Mouse (Mus musculus) MEL (cell line): ENCODE measurements around the gene Gjb2. TPM values are rescaled to one million over a fixed set of nuclear protein-coding genes. Genes with fewer than 3 reads are reported as not detected.
"Not testable (repeated sequence)": the region's sequence is repeated elsewhere in the genome, so short reads cannot be mapped to it uniquely, and the experiment has no call there.

Experiments
- DNase-seq: peaks from one replicate; pipeline ENCODE4 v3.0.0; 2011; ENCODE audit warnings: low read depth, low spot score
- H3K27ac ChIP-seq: 2 replicates; pipeline ENCODE4 v1.5.1; 2012; ENCODE audit warnings: low read depth, mild to moderate bottlenecking, control low read depth, low read length, moderate library complexity; ENCODE audit not compliant: control insufficient read depth
- H3K27me3 ChIP-seq, 2 experiments: fragments of 150-350 bp in 1 of 2; sonication (generic) in 1 of 2; 2 replicates each; pipeline ENCODE4 v1.6.1; 2012; ENCODE audit warnings: low read length in 2 of 2, mild to moderate bottlenecking in 2 of 2, improper control_type of control experiment in 1 of 2, moderate library complexity in 1 of 2; ENCODE audit not compliant: insufficient read depth in 2 of 2, control insufficient read depth in 1 of 2
- H3K36me3 ChIP-seq, 2 experiments: 2 replicates each; pipeline ENCODE4 v1.6.1; 2012 to 2014; ENCODE audit warnings: low read length in 2 of 2, improper control_type of control experiment in 1 of 2, inconsistent platforms in 1 of 2, mild to moderate bottlenecking in 1 of 2; ENCODE audit not compliant: insufficient read depth in 2 of 2, control insufficient read depth in 1 of 2
- H3K4me1 ChIP-seq, 2 experiments: fragments of 150-350 bp in 1 of 2; sonication (generic) in 1 of 2; 2 replicates each; pipeline ENCODE4 v1.6.1; 2012; ENCODE audit warnings: low read length in 2 of 2, improper control_type of control experiment in 1 of 2, mild to moderate bottlenecking in 1 of 2; ENCODE audit not compliant: insufficient read depth in 2 of 2, control insufficient read depth in 1 of 2
- H3K4me3 ChIP-seq, 2 experiments: fragments of 150-350 bp in 1 of 2; sonication (generic) in 1 of 2; 2 replicates each; pipeline ENCODE4 v1.5.1; 2012; ENCODE audit warnings: low read depth in 2 of 2, low read length in 2 of 2, mild to moderate bottlenecking in 2 of 2, moderate library complexity in 2 of 2, control low read depth in 1 of 2, improper control_type of control experiment in 1 of 2; ENCODE audit not compliant: control insufficient read depth in 1 of 2, insufficient read depth in 1 of 2
- H3K79me2 ChIP-seq: 2 replicates; pipeline ENCODE4 v1.6.1; 2012; ENCODE audit warnings: mild to moderate bottlenecking, low read length, moderate library complexity; ENCODE audit not compliant: control insufficient read depth, poor library complexity, insufficient read depth
- H3K9ac ChIP-seq: 2 replicates; pipeline ENCODE4 v1.6.1; 2012; ENCODE audit warnings: low read depth, mild to moderate bottlenecking, control low read depth, low read length, moderate library complexity; ENCODE audit not compliant: control insufficient read depth, poor library complexity, severe bottlenecking
- H3K9me3 ChIP-seq: fragments of 150-350 bp; sonication (generic); replicated peaks from 2 replicates; pipeline ENCODE4 v1.6.1; 2012; ENCODE audit warnings: mild to moderate bottlenecking, low read length, improper control_type of control experiment, moderate library complexity; ENCODE audit not compliant: insufficient read depth
- BHLHE40 ChIP-seq: IDR thresholded peaks from 2 replicates; pipeline ENCODE4 v1.6.1; 2012; ENCODE audit warnings: low read depth, mild to moderate bottlenecking, inconsistent platforms, low read length, improper control_type of control experiment, borderline replicate concordance
- CHD2 ChIP-seq: IDR thresholded peaks from 2 replicates; pipeline ENCODE4 v1.6.1; 2011; ENCODE audit warnings: low read length, improper control_type of control experiment
- CTCF ChIP-seq, 3 experiments: IDR thresholded peaks in 2 of 3; conservative IDR thresholded peaks in 1 of 3; 2 replicates each; pipeline ENCODE4 v1.5.1; 2011 to 2012; ENCODE audit warnings: low read length in 3 of 3, low read depth in 2 of 3, mild to moderate bottlenecking in 2 of 3, improper control_type of control experiment in 1 of 3, inconsistent platforms in 1 of 3, mixed read lengths in 1 of 3, moderate library complexity in 1 of 3; ENCODE audit not compliant: control insufficient read depth in 1 of 3, insufficient read depth in 1 of 3, poor library complexity in 1 of 3, severe bottlenecking in 1 of 3
- ETS1 ChIP-seq: IDR thresholded peaks from 2 replicates; pipeline ENCODE4 v1.6.1; 2012; ENCODE audit warnings: low read depth, mild to moderate bottlenecking, inconsistent platforms, low read length, improper control_type of control experiment, moderate library complexity
- JUND ChIP-seq: IDR thresholded peaks from 2 replicates; pipeline ENCODE4 v1.6.1; 2011; ENCODE audit warnings: low read depth, mild to moderate bottlenecking, improper control_type of control experiment, low read length
- KAT2A ChIP-seq: conservative IDR thresholded peaks from 2 replicates; pipeline ENCODE4 v1.6.1; 2012; ENCODE audit warnings: low read depth, low read length, improper control_type of control experiment, inconsistent platforms
- MEF2A ChIP-seq: IDR thresholded peaks from 2 replicates; pipeline ENCODE4 v1.6.1; 2014; ENCODE audit warnings: low read depth, mild to moderate bottlenecking, inconsistent platforms, low read length, improper control_type of control experiment; ENCODE audit not compliant: poor library complexity, insufficient replicate concordance, severe bottlenecking; ENCODE audit errors: extremely low read depth
- MYC ChIP-seq: IDR thresholded peaks from 2 replicates; pipeline ENCODE4 v1.6.1; 2011; ENCODE audit warnings: low read depth, mild to moderate bottlenecking, low read length, improper control_type of control experiment, moderate library complexity
- POLR2A ChIP-seq, 2 experiments: IDR thresholded peaks; 2 replicates each; pipeline ENCODE4 v1.6.1; 2011 to 2012; ENCODE audit warnings: low read length in 2 of 2, mild to moderate bottlenecking in 2 of 2, control low read depth in 1 of 2, improper control_type of control experiment in 1 of 2, low read depth in 1 of 2, moderate library complexity in 1 of 2; ENCODE audit not compliant: control insufficient read depth in 1 of 2, insufficient read depth in 1 of 2, poor library complexity in 1 of 2
- POLR2AphosphoS2 ChIP-seq: IDR thresholded peaks from 2 replicates; pipeline ENCODE4 v1.6.1; 2011; ENCODE audit warnings: low read length, improper control_type of control experiment
- POLR2AphosphoS5 ChIP-seq: IDR thresholded peaks from 2 replicates; pipeline ENCODE4 v1.6.1; 2012; ENCODE audit warnings: low read depth, borderline replicate concordance, mild to moderate bottlenecking, inconsistent platforms, low read length, moderate library complexity, mixed read lengths
- RAD21 ChIP-seq: IDR thresholded peaks from 2 replicates; pipeline ENCODE4 v1.6.1; 2011; ENCODE audit warnings: mild to moderate bottlenecking, low read depth, low read length, improper control_type of control experiment
- SIN3A ChIP-seq: IDR thresholded peaks from 2 replicates; pipeline ENCODE4 v1.6.1; 2012; ENCODE audit warnings: low read length, improper control_type of control experiment, inconsistent platforms
- SMC3 ChIP-seq: IDR thresholded peaks from 2 replicates; pipeline ENCODE4 v1.6.1; 2011; ENCODE audit warnings: low read depth, low read length, improper control_type of control experiment
- TAL1 ChIP-seq: IDR thresholded peaks from 2 replicates; pipeline ENCODE4 v1.6.1; 2012; ENCODE audit warnings: mild to moderate bottlenecking, inconsistent platforms, low read length, moderate library complexity, mixed read lengths
- TCF12 ChIP-seq: IDR thresholded peaks from 2 replicates; pipeline ENCODE4 v1.6.1; 2014; ENCODE audit warnings: low read depth, mild to moderate bottlenecking, inconsistent platforms, low read length, improper control_type of control experiment, moderate library complexity
- UBTF ChIP-seq: IDR thresholded peaks from 2 replicates; pipeline ENCODE4 v1.6.1; 2012; ENCODE audit warnings: low read depth, mild to moderate bottlenecking, inconsistent platforms, low read length, improper control_type of control experiment, moderate library complexity, borderline replicate concordance; ENCODE audit not compliant: insufficient read depth
- ZC3H11A ChIP-seq: IDR thresholded peaks from 2 replicates; pipeline ENCODE4 v1.6.1; 2012; ENCODE audit warnings: low read depth, mild to moderate bottlenecking, inconsistent platforms, low read length, improper control_type of control experiment
- ZKSCAN1 ChIP-seq: IDR thresholded peaks from 2 replicates; pipeline ENCODE4 v1.6.1; 2012; ENCODE audit warnings: low read depth, mild to moderate bottlenecking, inconsistent platforms, low read length, improper control_type of control experiment, moderate library complexity
- polyA plus RNA-seq, 2 experiments: library from polyadenylated mRNA; stranded (reverse) in 1 of 2; unstranded in 1 of 2; fragments of >175 nt in 1 of 2; fragments of >200 nt in 1 of 2; gene quantifications; 2 replicates each; pipeline versions ENCODE4 v1.2.1 to v1.2.4; 2012; ENCODE audit warnings: low replicate concordance in 2 of 2, low read depth in 1 of 2; ENCODE audit not compliant: insufficient read length in 2 of 2, insufficient read depth in 1 of 2, missing spikeins in 1 of 2
- total RNA-seq: library from RNA; depleted of rRNA; stranded (reverse); fragments of 300-350 nt; gene quantifications from 2 replicates; pipeline ENCODE4 v1.2.3, GENCODE M21; 2012

The Gjb2 gene
- total and polyA plus RNA-seq, 3 experiments: not detected

DNA sequence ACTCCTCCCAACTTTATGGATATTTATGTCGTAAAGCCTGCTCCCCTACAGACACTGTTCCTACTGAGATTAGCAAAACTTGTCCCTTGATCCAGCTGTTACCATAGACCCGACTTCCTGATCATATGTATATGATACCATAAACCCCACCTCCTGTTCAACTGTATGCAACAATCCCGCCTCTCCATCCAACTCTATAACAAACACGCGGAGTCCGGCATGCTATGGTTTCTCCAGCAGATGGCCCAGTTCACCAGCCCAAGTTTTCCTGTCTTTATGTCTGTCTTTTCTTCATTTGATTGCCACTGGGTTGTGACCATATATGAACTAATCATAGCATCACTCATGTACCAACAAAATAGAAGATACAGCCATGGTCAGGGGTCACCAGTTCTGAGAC is 29.0 kb downstream of the Gjb2 start:
- TF ChIP-seq POLR2A (IDR thresholded peaks at IDR 0.05; ENCODE audit: control insufficient read depth in 1 of 2, insufficient read depth in 1 of 2, low read depth in 1 of 2, low read length in 2 of 2, poor library complexity in 1 of 2) (no peak), MEF2A (no peak), RAD21 (peak; percentile 8), CTCF (IDR thresholded peaks at IDR 0.05 in 2 of 3, conservative IDR thresholded peaks at IDR 0.05 in 1 of 3; ENCODE audit: control insufficient read depth in 1 of 3, insufficient read depth in 1 of 3, low read depth in 2 of 3, low read length in 3 of 3, poor library complexity in 1 of 3, severe bottlenecking in 1 of 3) (peak in 2 of 3 experiments; percentile 4 to 5; a peak in 2 of 6 replicates)
- Histone ChIP-seq H3K27me3 (0 out of 4 replicates have a peak, but pooled peaks cover 0 to 1% of the 10 kb centered on the region in 2 experiments), H3K79me2 (no peaks in the 10 kb centered on the region), H3K27ac (no peak overlapping the region), H3K36me3 (no peaks in the 10 kb centered on the region), H3K4me1 (no peaks in the 10 kb centered on the region), H3K9ac (no peak overlapping the region), H3K9me3 (no peaks in the 10 kb centered on the region), H3K4me3 (no peak overlapping the region)
- DNase-seq: no peak

DNA sequence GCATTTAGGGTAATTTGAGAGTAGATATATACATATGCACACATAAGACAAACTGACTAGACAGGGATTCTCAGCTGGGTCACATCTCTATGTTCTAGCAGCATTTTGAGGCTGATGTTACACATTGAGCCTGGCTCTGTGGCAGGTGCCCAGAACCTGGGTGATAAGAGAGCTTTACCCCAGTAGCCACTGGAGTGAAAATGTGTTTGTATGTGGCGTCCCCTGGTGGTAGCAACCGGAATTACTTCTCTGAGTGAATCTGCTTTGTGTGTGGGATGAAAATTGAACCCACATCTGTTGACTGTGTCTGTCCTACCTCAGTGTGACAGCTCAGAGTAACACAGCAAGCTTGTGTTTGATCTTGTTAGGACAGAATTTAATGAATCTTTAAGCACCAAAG is 34.6 kb downstream of the Gjb2 start:
- H3K4me1 ChIP-seq, H3K9me3 ChIP-seq, H3K27ac ChIP-seq, H3K36me3 ChIP-seq, H3K9ac ChIP-seq, H3K4me3 ChIP-seq, H3K27me3 ChIP-seq, H3K79me2 ChIP-seq: not testable (repeated sequence)
- DNase-seq: peak; percentile 68
- TF ChIP-seq ZC3H11A (peak; percentile 31), RAD21 (peak; percentile 67), SMC3 (peak; percentile 65), CTCF (IDR thresholded peaks at IDR 0.05 in 2 of 3, conservative IDR thresholded peaks at IDR 0.05 in 1 of 3; ENCODE audit: control insufficient read depth in 1 of 3, insufficient read depth in 1 of 3, low read depth in 2 of 3, low read length in 3 of 3, poor library complexity in 1 of 3, severe bottlenecking in 1 of 3) (peak; percentile 58 to 95 (median 68))

DNA sequence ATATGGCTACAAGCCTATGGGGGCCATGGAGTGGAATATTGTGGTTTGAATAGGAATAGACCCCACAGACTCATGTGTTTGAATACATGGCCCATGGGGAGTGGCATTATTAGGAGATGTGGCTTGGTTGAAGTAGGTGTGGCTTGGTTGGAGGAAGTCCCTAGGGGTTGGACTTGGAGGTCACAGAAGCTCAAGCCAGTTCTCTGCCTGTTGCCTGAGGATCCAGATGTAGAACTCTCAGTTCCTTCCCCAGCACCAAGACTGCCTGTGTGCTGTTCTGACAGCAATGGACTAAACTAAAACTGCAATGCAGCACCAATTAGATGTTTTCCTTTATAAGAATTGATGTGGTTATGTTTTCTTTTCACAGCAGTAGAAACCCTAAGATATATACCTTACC is 38.4 kb downstream of the Gjb2 start:
- no peaks in the 10 kb centered on the region; a peak in 2 of 4 replicates for H3K27me3 ChIP-seq
- no peak overlapping the region for H3K4me3 ChIP-seq
- no peak for DNase-seq
- H3K9me3 ChIP-seq: no peaks in the 10 kb centered on the region
- no peak overlapping the region for H3K27ac ChIP-seq
- no peaks in the 10 kb centered on the region for H3K4me1 ChIP-seq
- TF ChIP-seq UBTF (no peak), TAL1 (no peak), SIN3A (no peak), POLR2AphosphoS2 (no peak), POLR2AphosphoS5 (no peak), ETS1 (no peak), MYC (no peak), BHLHE40 (no peak), ZKSCAN1 (no peak), KAT2A (no peak), CHD2 (no peak), TCF12 (no peak), MEF2A (no peak), JUND (no peak)
- no peak overlapping the region for H3K9ac ChIP-seq
- H3K79me2 ChIP-seq: no peaks in the 10 kb centered on the region
- no peaks in the 10 kb centered on the region for H3K36me3 ChIP-seq
